Mouse (Mus musculus): ENCODE measurements around the gene Nnat. TPM values are rescaled to one million over a fixed set of nuclear protein-coding genes. Genes with fewer than 3 reads are reported as not detected.
A peak's percentile ranks its signal among the peaks of the same experiment; 100 is the strongest.
"Not testable (repeated sequence)": the region's sequence is repeated elsewhere in the genome, so short reads cannot be mapped to it uniquely, and the experiment has no call there.

Nnat gene
- polyA plus RNA-seq, 1 experiment from 2014 or later = 3,566 TPM

GRCm38 (mm10) chr2:157568881-157569280 lies 9.0 kb downstream of the Nnat start:
- Histone ChIP-seq H3K4me2 (ENCODE audit: low read depth, low read length) (no peak overlapping the region), H3K9me3 (ENCODE audit: control insufficient read depth, low read length) (no peaks in the 10 kb centered on the region), H3K4me3 (ENCODE audit: low read depth, low read length) (no peak overlapping the region), H3K27me3 (ENCODE audit: control insufficient read depth, insufficient read depth, low read length) (no peaks in the 10 kb centered on the region), H3K4me1 (ENCODE audit: control insufficient read depth, insufficient read depth, low read length) (peaks cover 23% of the 10 kb centered on the region), H3K27ac (ENCODE audit: low read depth, low read length) (no peak overlapping the region), H3K36me3 (ENCODE audit: control insufficient read depth, insufficient read depth, low read length) (no peaks in the 10 kb centered on the region), H3K9ac (replicated peaks; ENCODE audit: low read depth, low read length) (no peak overlapping the region)
- no peak for ATAC-seq (ENCODE audit: low read depth)
- WGBS = 21% methylated on average over 2 of the region's 2 CpGs

GRCm38 (mm10) chr2:157569796-157570485 lies 10.1 kb downstream of the Nnat start:
- WGBS = 77% methylated on average over 9 of the region's 9 CpGs
- H3K4me3 ChIP-seq (ENCODE audit: low read depth, low read length) = no peak overlapping the region
- H3K27ac ChIP-seq (ENCODE audit: low read depth, low read length) = no peak overlapping the region
- no peak for ATAC-seq (ENCODE audit: low read depth)
- H3K4me1 ChIP-seq (ENCODE audit: control insufficient read depth, insufficient read depth, low read length) = peaks cover 13% of the 10 kb centered on the region; the same call in 1 of the 2 replicates
- H3K4me2 ChIP-seq (ENCODE audit: low read depth, low read length) = no peak overlapping the region
- H3K9me3 ChIP-seq (ENCODE audit: control insufficient read depth, low read length) = no peaks in the 10 kb centered on the region
- no peaks in the 10 kb centered on the region for H3K36me3 ChIP-seq (ENCODE audit: control insufficient read depth, insufficient read depth, low read length)
- no peak overlapping the region for H3K9ac ChIP-seq (replicated peaks; ENCODE audit: low read depth, low read length)
- H3K27me3 ChIP-seq (ENCODE audit: control insufficient read depth, insufficient read depth, low read length) = no peaks in the 10 kb centered on the region

- H3K4me2 ChIP-seq (ENCODE audit: low read depth, low read length) = no peak within 1 kb of the TSS
- WGBS = 9% methylated on average over 6 of the region's 6 CpGs
- H3K4me3 ChIP-seq (ENCODE audit: low read depth, low read length) = no peak within 1 kb of the TSS
- H3K27me3 ChIP-seq (ENCODE audit: control insufficient read depth, insufficient read depth, low read length) = no peaks in the 10 kb centered on the region
- no peaks in the 10 kb centered on the region for H3K9me3 ChIP-seq (ENCODE audit: control insufficient read depth, low read length)
- H3K4me1 ChIP-seq (ENCODE audit: control insufficient read depth, insufficient read depth, low read length) = peaks cover 9% of the 10 kb centered on the region; the same call in 1 of the 2 replicates
- H3K27ac ChIP-seq (ENCODE audit: low read depth, low read length) = no peak within 1 kb of the TSS
- ATAC-seq (ENCODE audit: low read depth) = peak; percentile 29; the same call in 1 of the 2 replicates
- H3K36me3 ChIP-seq (ENCODE audit: control insufficient read depth, insufficient read depth, low read length) = no peaks in the 10 kb centered on the region
- H3K9ac ChIP-seq (replicated peaks; ENCODE audit: low read depth, low read length) = no peak within 1 kb of the TSS
Observed at GRCm38 (mm10) chr2:157571224-157571832, 11.4 kb downstream of the Nnat start, which contains the start of gene Blcap. Gene Blcap (minus strand): TSS chr2:157571274.

- 59% methylated on average over 2 of the region's 2 CpGs for WGBS
- Histone ChIP-seq H3K4me2 (ENCODE audit: low read depth, low read length) (no peak overlapping the region), H3K9ac (replicated peaks; ENCODE audit: low read depth, low read length) (no peak overlapping the region), H3K4me3 (ENCODE audit: low read depth, low read length) (no peak overlapping the region), H3K27me3 (ENCODE audit: control insufficient read depth, insufficient read depth, low read length) (no peaks in the 10 kb centered on the region), H3K9me3 (ENCODE audit: control insufficient read depth, low read length) (no peaks in the 10 kb centered on the region), H3K27ac (ENCODE audit: low read depth, low read length) (no peak overlapping the region), H3K36me3 (ENCODE audit: control insufficient read depth, insufficient read depth, low read length) (no peaks in the 10 kb centered on the region), H3K4me1 (ENCODE audit: control insufficient read depth, insufficient read depth, low read length) (no peaks in the 10 kb centered on the region)
- ATAC-seq (ENCODE audit: low read depth) = no peak
Observed at GRCm38 (mm10) chr2:157572786-157573185, 12.9 kb downstream of the Nnat start.

GRCm38 (mm10) chr2:157585351-157585750 lies 25.5 kb downstream of the Nnat start:
- not testable (repeated sequence) for H3K4me2 ChIP-seq (ENCODE audit: low read depth, low read length); H3K36me3 ChIP-seq (ENCODE audit: control insufficient read depth, insufficient read depth, low read length); H3K27ac ChIP-seq (ENCODE audit: low read depth, low read length); H3K4me1 ChIP-seq (ENCODE audit: control insufficient read depth, insufficient read depth, low read length); H3K9ac ChIP-seq (replicated peaks; ENCODE audit: low read depth, low read length); H3K4me3 ChIP-seq (ENCODE audit: low read depth, low read length); H3K9me3 ChIP-seq (ENCODE audit: control insufficient read depth, low read length); H3K27me3 ChIP-seq (ENCODE audit: control insufficient read depth, insufficient read depth, low read length); ATAC-seq (ENCODE audit: low read depth)
- 14% methylated on average over 6 of the region's 7 CpGs for WGBS

GRCm38 (mm10) chr2:157596876-157597566 lies 37.1 kb downstream of the Nnat start:
- H3K4me2 ChIP-seq (ENCODE audit: low read depth, low read length) = no peak overlapping the region
- WGBS = 67% methylated on average over 22 of the region's 22 CpGs
- ATAC-seq (ENCODE audit: low read depth) = no peak

GRCm38 (mm10) chr2:157601435-157601839 lies 41.6 kb downstream of the Nnat start:
- H3K9ac ChIP-seq (replicated peaks; ENCODE audit: low read depth, low read length) = no peak overlapping the region
- H3K9me3 ChIP-seq (ENCODE audit: control insufficient read depth, low read length) = no peaks in the 10 kb centered on the region
- H3K36me3 ChIP-seq (ENCODE audit: control insufficient read depth, insufficient read depth, low read length) = no peaks in the 10 kb centered on the region
- ATAC-seq (ENCODE audit: low read depth) = no peak
- 88% methylated on average over 6 of the region's 6 CpGs for WGBS
- H3K27me3 ChIP-seq (ENCODE audit: control insufficient read depth, insufficient read depth, low read length) = no peaks in the 10 kb centered on the region
- no peak overlapping the region for H3K4me3 ChIP-seq (ENCODE audit: low read depth, low read length)
- H3K4me2 ChIP-seq (ENCODE audit: low read depth, low read length) = no peak overlapping the region
- no peaks in the 10 kb centered on the region for H3K4me1 ChIP-seq (ENCODE audit: control insufficient read depth, insufficient read depth, low read length)
- no peak overlapping the region for H3K27ac ChIP-seq (ENCODE audit: low read depth, low read length)

More at GRCm38 (mm10) chr2:157596876-157597566, 37.1 kb downstream of the Nnat start:
- Histone ChIP-seq H3K9me3 (ENCODE audit: control insufficient read depth, low read length) (no peaks in the 10 kb centered on the region), H3K4me1 (ENCODE audit: control insufficient read depth, insufficient read depth, low read length) (no peaks in the 10 kb centered on the region), H3K4me3 (ENCODE audit: low read depth, low read length) (no peak overlapping the region), H3K27ac (ENCODE audit: low read depth, low read length) (no peak overlapping the region), H3K27me3 (ENCODE audit: control insufficient read depth, insufficient read depth, low read length) (no peaks in the 10 kb centered on the region), H3K9ac (replicated peaks; ENCODE audit: low read depth, low read length) (no peak overlapping the region), H3K36me3 (ENCODE audit: control insufficient read depth, insufficient read depth, low read length) (no peaks in the 10 kb centered on the region)

- Histone ChIP-seq H3K9me3 (ENCODE audit: control insufficient read depth, low read length) (no peaks in the 10 kb centered on the region), H3K27me3 (ENCODE audit: control insufficient read depth, insufficient read depth, low read length) (no peaks in the 10 kb centered on the region), H3K36me3 (ENCODE audit: control insufficient read depth, insufficient read depth, low read length) (no peaks in the 10 kb centered on the region), H3K4me2 (ENCODE audit: low read depth, low read length) (no peak overlapping the region), H3K4me3 (ENCODE audit: low read depth, low read length) (no peak overlapping the region), H3K4me1 (ENCODE audit: control insufficient read depth, insufficient read depth, low read length) (peaks cover 15% of the 10 kb centered on the region; the same call in 1 of the 2 replicates), H3K9ac (replicated peaks; ENCODE audit: low read depth, low read length) (no peak overlapping the region), H3K27ac (ENCODE audit: low read depth, low read length) (no peak overlapping the region)
- 6% methylated on average over 18 of the region's 18 CpGs for WGBS
- peak; percentile 64; the same call in 1 of the 2 replicates for ATAC-seq (ENCODE audit: low read depth)
Observed at GRCm38 (mm10) chr2:157605025-157605675, 45.3 kb downstream of the Nnat start.

Measured in neural tube, embryonic 14.5 days (tissue).